Mouse (Mus musculus) CH12.LX (cell line): ENCODE measurements around the gene Ogdh. TPM values are rescaled to one million over a fixed set of nuclear protein-coding genes. Genes with fewer than 3 reads are reported as not detected.

Source experiments
- DNase-seq: peaks from one replicate; pipeline ENCODE4 v3.0.0-alpha.2; 2013; ENCODE audit errors: extremely low read depth
- H3K27ac ChIP-seq: 2 replicates; pipeline ENCODE4 v1.5.1; 2012; ENCODE audit warnings: low read depth, mild to moderate bottlenecking, control low read depth, moderate library complexity; ENCODE audit not compliant: insufficient read depth
- H3K27me3 ChIP-seq: replicated peaks from 2 replicates; pipeline ENCODE3; 2012; ENCODE audit warnings: inconsistent platforms
- H3K36me3 ChIP-seq, 2 experiments: replicated peaks in 1 of 2; 2 replicates each; pipeline versions ENCODE3 to v1.6.1; 2012; ENCODE audit warnings: inconsistent platforms in 1 of 2, low read length in 1 of 2, mild to moderate bottlenecking in 1 of 2, mixed read lengths in 1 of 2, moderate library complexity in 1 of 2; ENCODE audit not compliant: control insufficient read depth in 1 of 2, insufficient read depth in 1 of 2
- H3K4me1 ChIP-seq, 2 experiments: 2 replicates each; pipeline ENCODE4 v1.6.1; 2012; ENCODE audit warnings: inconsistent platforms in 1 of 2, moderate library complexity in 1 of 2; ENCODE audit not compliant: insufficient read depth in 2 of 2, control insufficient read depth in 1 of 2
- H3K4me2 ChIP-seq: 2 replicates; pipeline ENCODE4 v1.6.1; 2012; ENCODE audit warnings: low read depth, mild to moderate bottlenecking, control low read depth; ENCODE audit not compliant: poor library complexity, insufficient read depth, severe bottlenecking
- H3K4me3 ChIP-seq, 3 experiments: fragments of 150-350 bp in 1 of 3; sonication (generic) in 1 of 3; replicated peaks in 1 of 3; 2 replicates each; pipeline versions ENCODE3 to v1.5.1; 2011 to 2012; ENCODE audit warnings: low read depth in 2 of 3, low read length in 2 of 3, mild to moderate bottlenecking in 2 of 3, moderate library complexity in 2 of 3, control low read depth in 1 of 3, improper control_type of control experiment in 1 of 3, inconsistent platforms in 1 of 3, mixed read lengths in 1 of 3; ENCODE audit not compliant: poor library complexity in 1 of 3
- H3K79me2 ChIP-seq: replicated peaks from 2 replicates; pipeline ENCODE4 v1.6.1; 2012; ENCODE audit warnings: mild to moderate bottlenecking, moderate library complexity; ENCODE audit not compliant: control insufficient read depth, poor library complexity, insufficient read depth, severe bottlenecking; ENCODE audit errors: extremely low read depth
- H3K9ac ChIP-seq: 2 replicates; pipeline ENCODE4 v1.6.1; 2012; ENCODE audit warnings: low read depth, mild to moderate bottlenecking, control low read depth, moderate library complexity; ENCODE audit not compliant: insufficient read depth
- H3K9me3 ChIP-seq: replicated peaks from 2 replicates; pipeline ENCODE3; 2012; ENCODE audit warnings: low read length, inconsistent platforms, mixed read lengths
- ELF1 ChIP-seq: IDR thresholded peaks from 2 replicates; pipeline ENCODE4 v1.6.1; 2014; ENCODE audit warnings: low read depth, mild to moderate bottlenecking, inconsistent platforms, low read length, improper control_type of control experiment
- EP300 ChIP-seq: IDR thresholded peaks from 2 replicates; pipeline ENCODE4 v1.6.1; 2011; ENCODE audit warnings: low read length, improper control_type of control experiment
- ETS1 ChIP-seq: conservative IDR thresholded peaks from 2 replicates; pipeline ENCODE4 v1.6.1; 2012; ENCODE audit warnings: low read depth, mild to moderate bottlenecking, inconsistent platforms, low read length, improper control_type of control experiment, moderate library complexity
- GABPA ChIP-seq: IDR thresholded peaks from 2 replicates; pipeline ENCODE4 v1.6.1; 2012; ENCODE audit warnings: low read depth, low read length, improper control_type of control experiment, inconsistent platforms; ENCODE audit not compliant: insufficient replicate concordance
- JUN ChIP-seq: IDR thresholded peaks from 2 replicates; pipeline ENCODE4 v1.6.1; 2011; ENCODE audit warnings: low read depth, mild to moderate bottlenecking, low read length, improper control_type of control experiment, moderate library complexity; ENCODE audit not compliant: insufficient read depth
- JUND ChIP-seq: conservative IDR thresholded peaks from 2 replicates; pipeline ENCODE4 v1.6.1; 2011; ENCODE audit warnings: low read depth, low read length, improper control_type of control experiment
- KAT2A ChIP-seq: IDR thresholded peaks from 2 replicates; pipeline ENCODE4 v1.6.1; 2012; ENCODE audit warnings: low read length, improper control_type of control experiment, inconsistent platforms; ENCODE audit not compliant: insufficient replicate concordance
- MAFK ChIP-seq: IDR thresholded peaks from 2 replicates; pipeline ENCODE4 v1.6.1; 2011; ENCODE audit warnings: low read length, improper control_type of control experiment; ENCODE audit not compliant: insufficient replicate concordance
- MXI1 ChIP-seq: IDR thresholded peaks from 2 replicates; pipeline ENCODE4 v1.6.1; 2011; ENCODE audit warnings: mild to moderate bottlenecking, low read depth, low read length, improper control_type of control experiment
- MYC ChIP-seq: IDR thresholded peaks from 2 replicates; pipeline ENCODE4 v1.6.1; 2011; ENCODE audit warnings: low read depth, mild to moderate bottlenecking, improper control_type of control experiment, low read length
- NELFE ChIP-seq: IDR thresholded peaks from 2 replicates; pipeline ENCODE4 v1.6.1; 2011; ENCODE audit warnings: low read depth, low read length, improper control_type of control experiment
- POLR2AphosphoS2 ChIP-seq: IDR thresholded peaks from 2 replicates; pipeline ENCODE4 v1.6.1; 2011; ENCODE audit warnings: low read depth, low read length, improper control_type of control experiment
- TCF12 ChIP-seq: IDR thresholded peaks from 2 replicates; pipeline ENCODE4 v1.6.1; 2014; ENCODE audit warnings: low read depth, mild to moderate bottlenecking, inconsistent platforms, low read length, improper control_type of control experiment
- UBTF ChIP-seq: IDR thresholded peaks from 2 replicates; pipeline ENCODE4 v1.6.1; 2012; ENCODE audit warnings: low read depth, mild to moderate bottlenecking, inconsistent platforms, low read length, improper control_type of control experiment, moderate library complexity
- USF1 ChIP-seq: IDR thresholded peaks from 2 replicates; pipeline ENCODE4 v1.6.1; 2014; ENCODE audit warnings: low read depth, mild to moderate bottlenecking, inconsistent platforms, low read length, improper control_type of control experiment
- ZC3H11A ChIP-seq: IDR thresholded peaks from 2 replicates; pipeline ENCODE4 v1.6.1; 2012; ENCODE audit warnings: low read depth, mild to moderate bottlenecking, inconsistent platforms, low read length, improper control_type of control experiment
- ZMIZ1 ChIP-seq: IDR thresholded peaks from 2 replicates; pipeline ENCODE4 v1.6.1; 2012; ENCODE audit warnings: low read depth, mild to moderate bottlenecking, inconsistent platforms, low read length, improper control_type of control experiment
- dilution Hi-C: fragments of 300-500 bp; cut with MboI; formaldehyde crosslinking; loops from 2 replicates; pipeline ENCODE4 v1.14.3; 2020; ENCODE audit warnings: low sequenced_read_pairs; ENCODE audit not compliant: extremely low pct_unique_long_range_greater_than_20kb, extremely low pct_ligation_motif_present
- in situ Hi-C: fragments of 300-500 bp; cut with MboI; formaldehyde crosslinking; loops from 3 replicates; pipeline ENCODE4 v1.14.3; 2019; ENCODE audit warnings: low sequenced_read_pairs, low pct_ligation_motif_present, low pct_unique_long_range_greater_than_20kb, mixed read lengths
- polyA plus RNA-seq: library from polyadenylated mRNA; unstranded; fragments of >175 nt; gene quantifications from 2 replicates; pipeline ENCODE4 v1.2.1, GENCODE M21; 2012; ENCODE audit warnings: low read depth; ENCODE audit not compliant: insufficient read length
- total RNA-seq, 2 experiments: library from RNA; depleted of rRNA; stranded (reverse); fragments of 300-350 nt in 1 of 2; fragments of >200 nt in 1 of 2; gene quantifications; 2 replicates each; pipeline ENCODE4 v1.2.3; 2012 to 2014

Gene Ogdh
- total and polyA plus RNA-seq, 3 experiments, result 47.1 to 173 (median 120) TPM

DNA sequence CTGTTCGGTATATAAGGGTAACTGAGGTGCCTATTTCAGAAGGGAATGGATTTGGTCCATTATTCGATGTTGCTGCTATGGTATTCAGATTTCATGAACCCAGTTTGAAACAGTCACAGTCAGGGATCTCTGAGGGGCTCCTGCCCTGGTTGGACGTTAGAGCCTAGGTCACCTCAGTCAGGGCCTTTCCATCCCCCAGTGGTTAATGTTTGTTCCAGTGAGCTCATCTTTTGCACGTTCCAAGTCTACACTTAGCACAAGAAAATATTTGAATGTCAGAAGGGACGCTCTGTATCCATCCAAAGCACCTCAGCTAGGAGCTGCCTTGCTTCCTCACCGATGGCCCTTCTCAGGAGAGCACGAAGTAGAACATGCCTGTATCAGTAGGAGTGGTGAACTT, 43.9 kb downstream of the Ogdh start:
- H3K4me3 ChIP-seq, result no peak overlapping the region
- no peak overlapping the region for H3K4me2 ChIP-seq
- H3K4me1 ChIP-seq, result no peaks in the 10 kb centered on the region
- TF ChIP-seq JUN (no peak), EP300 (no peak), USF1 (no peak)
- no peaks in the 10 kb centered on the region for H3K9me3 ChIP-seq
- H3K79me2 ChIP-seq, result no peaks in the 10 kb centered on the region
- dilution Hi-C loops, result no loop called here
- in situ Hi-C loops, result no loop called here
- no peak overlapping the region for H3K27ac ChIP-seq
- H3K36me3 ChIP-seq, result peaks cover 59 to 88% of the 10 kb centered on the region in 2 experiments
- DNase-seq, result no peak
- no peaks in the 10 kb centered on the region for H3K27me3 ChIP-seq
- no peak overlapping the region for H3K9ac ChIP-seq

DNA sequence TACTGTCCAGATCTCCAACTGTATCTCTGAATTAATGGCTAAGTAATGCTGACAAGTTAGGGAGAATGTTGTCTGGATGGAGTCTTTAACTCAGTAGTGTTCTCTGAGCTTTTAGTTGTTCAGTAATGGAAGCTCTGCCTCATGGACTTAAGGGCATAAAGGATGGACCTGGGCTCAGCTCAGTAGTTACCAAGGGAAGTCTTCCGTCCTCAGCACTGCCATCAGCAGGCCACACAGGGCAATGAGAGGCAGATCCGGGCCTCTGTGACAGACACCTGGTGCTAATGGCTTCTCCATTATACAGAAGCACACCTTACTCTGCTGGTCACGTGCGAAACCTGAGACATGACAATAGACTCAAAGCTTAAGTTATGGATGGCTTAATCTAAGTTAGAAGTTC, 45.3 kb downstream of the Ogdh start:
- TF ChIP-seq USF1, result no peak
- TF ChIP-seq ZC3H11A, result no peak
- TF ChIP-seq GABPA, result no peak
- TF ChIP-seq ETS1, result no peak
- no peak for TF ChIP-seq UBTF
- no peak for TF ChIP-seq ELF1
- TF ChIP-seq POLR2AphosphoS2, result no peak
- no peak for TF ChIP-seq JUND
- TF ChIP-seq JUN, result no peak
- TF ChIP-seq EP300, result no peak
- TF ChIP-seq MYC, result no peak
- TF ChIP-seq NELFE, result no peak
- TF ChIP-seq MAFK, result no peak
- TF ChIP-seq MXI1, result no peak
- no peak for TF ChIP-seq KAT2A
- TF ChIP-seq ZMIZ1, result no peak
- TF ChIP-seq TCF12, result no peak
- Histone ChIP-seq H3K9ac (no peak overlapping the region), H3K36me3 (peaks cover 65 to 91% of the 10 kb centered on the region in 2 experiments), H3K9me3 (no peaks in the 10 kb centered on the region), H3K27me3 (no peaks in the 10 kb centered on the region), H3K4me3 (no peak overlapping the region), H3K27ac (no peak overlapping the region), H3K4me1 (no peaks in the 10 kb centered on the region), H3K4me2 (no peak overlapping the region), H3K79me2 (no peaks in the 10 kb centered on the region)
- dilution Hi-C loops (no loop called here), in situ Hi-C loops (no loop called here)
- no peak for DNase-seq
